ENCODE assay signal across 27 mouse cellular contexts in the genomic region with DNA sequence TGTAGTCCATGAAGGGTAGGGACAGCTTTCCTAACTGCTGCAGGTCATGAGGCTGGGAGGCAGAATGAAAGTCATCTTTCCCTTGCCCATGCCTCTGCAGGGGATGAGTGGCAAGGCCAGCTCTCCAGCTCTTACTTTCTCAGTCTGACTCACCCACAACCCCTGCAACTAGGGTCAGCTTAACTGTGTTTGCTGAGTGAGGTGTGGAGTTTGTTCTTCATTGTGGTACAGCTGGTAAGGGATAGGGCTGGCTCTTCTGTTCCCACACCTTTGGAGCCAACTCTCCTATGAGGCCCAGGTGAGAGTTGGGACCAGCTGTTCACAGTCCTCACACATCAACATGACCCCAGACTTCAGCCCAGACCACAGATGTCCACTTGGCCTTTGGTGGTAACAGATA.
"Had no signal": no experiment of that assay in that cellular context is flagged by ENCODE, and none has a peak within 500 bp of the region (broad histone marks: within the 10 kb centered on the region; RNA-seq: fewer than 3 reads in every experiment).

No protein-coding gene starts in this region.

- H3K4me2 ChIP-seq: heart, embryonic 11.5 days; heart, embryonic 13.5 days; heart, embryonic 15.5 days; hindbrain, embryonic 12.5 days; hindbrain, embryonic 14.5 days; intestine, embryonic 15.5 days; limb, embryonic 13.5 days; limb, embryonic 15.5 days; liver, embryonic 11.5 days had no signal

- H3K27me3 ChIP-seq: heart, embryonic 13.5 days; heart, embryonic 15.5 days; hindbrain, embryonic 12.5 days; intestine, embryonic 15.5 days; limb, embryonic 13.5 days; limb, embryonic 15.5 days had no signal

- H3K9me3 ChIP-seq: heart, embryonic 13.5 days; heart, embryonic 15.5 days; hindbrain, embryonic 12.5 days; intestine, embryonic 15.5 days; limb, embryonic 13.5 days; limb, embryonic 15.5 days had no signal

- H3K4me1 ChIP-seq: heart, embryonic 13.5 days; heart, embryonic 15.5 days; hindbrain, embryonic 12.5 days; intestine, embryonic 15.5 days; limb, embryonic 13.5 days; limb, embryonic 15.5 days had no signal

- H3K4me3 ChIP-seq: gastrocnemius, adult 2 months; heart, adult 2 months; heart, embryonic 13.5 days; heart, embryonic 15.5 days; hindbrain, embryonic 12.5 days; intestine, embryonic 15.5 days; layer of hippocampus, adult 2 months; limb, embryonic 13.5 days; limb, embryonic 15.5 days had no signal

- DNase-seq: gastrocnemius, adult 2 months; gastrocnemius, postnatal 10 days; gastrocnemius, postnatal 36 days; heart, adult 2 months; heart, postnatal 14 days; heart, postnatal 36 days; kidney, adult 18-20 months; kidney, adult 8-10 months; kidney, postnatal 10 days; kidney, postnatal 25 days; kidney, postnatal 4 days; layer of hippocampus, adult 9-11 months; layer of hippocampus, postnatal 36 days; left cerebral cortex, postnatal 4 days had no signal

- H3K9ac ChIP-seq: heart, embryonic 13.5 days; heart, embryonic 15.5 days; hindbrain, embryonic 12.5 days; hindbrain, embryonic 14.5 days; intestine, embryonic 15.5 days; limb, embryonic 13.5 days; limb, embryonic 15.5 days had no signal

- ATAC-seq: hindbrain, embryonic 16.5 days; inflammation-experienced regulatory T-cells, adult 6 months; intestine, embryonic 15.5 days; intestine, postnatal 0 days had no signal

- H3K36me3 ChIP-seq: heart, embryonic 13.5 days; heart, embryonic 15.5 days; hindbrain, embryonic 12.5 days; intestine, embryonic 15.5 days; limb, embryonic 13.5 days; limb, embryonic 15.5 days had no signal

- H3K27ac ChIP-seq: gastrocnemius, adult 2 months; heart, adult 2 months; heart, embryonic 13.5 days; heart, embryonic 15.5 days; hindbrain, embryonic 12.5 days; hindbrain, embryonic 14.5 days; intestine, embryonic 15.5 days; layer of hippocampus, adult 2 months; limb, embryonic 13.5 days; limb, embryonic 15.5 days had no signal
